Mouse (Mus musculus) embryo, embryonic 9.5 days (tissue): ENCODE results near the gene Rab11fip3.
"Not testable (repeated sequence)": the region's sequence is repeated elsewhere in the genome, so short reads cannot be mapped to it uniquely, and the experiment has no call there.

Source experiments
- DNase-seq: peaks from one replicate; pipeline ENCODE4 v3.0.0-alpha.2; 2017; ENCODE audit errors: extremely low spot score

The Rab11fip3 gene

GRCm38 (mm10) chr17:26068831-26069739, at the start of gene Rab11fip3:
Gene Rab11fip3 (minus strand): TSS chr17:26069555.
- DNase-seq = peak; percentile 92

- DNase-seq = no peak
Measured at GRCm38 (mm10) chr17:26116503-26117258, 47.3 kb upstream of the Rab11fip3 start.

- no peak for DNase-seq
Measured at GRCm38 (mm10) chr17:26115956-26116487, 46.7 kb upstream of the Rab11fip3 start.

- no peak for DNase-seq
Measured at GRCm38 (mm10) chr17:26115205-26115898, 46.0 kb upstream of the Rab11fip3 start.

- not testable (repeated sequence) for DNase-seq
Measured at GRCm38 (mm10) chr17:26114461-26114860, 45.1 kb upstream of the Rab11fip3 start.

- no peak for DNase-seq
Measured at GRCm38 (mm10) chr17:26114061-26114460, 44.7 kb upstream of the Rab11fip3 start.

- DNase-seq = peak; percentile 73
Measured at GRCm38 (mm10) chr17:26113181-26113948, 44.0 kb upstream of the Rab11fip3 start, which contains the start of gene Tmem8. Gene Tmem8 (plus strand): TSS chr17:26113299.

GRCm38 (mm10) chr17:26112751-26113150, 43.4 kb upstream of the Rab11fip3 start:
- no peak for DNase-seq

- DNase-seq = no peak
Measured at GRCm38 (mm10) chr17:26111722-26112121, 42.4 kb upstream of the Rab11fip3 start.

- DNase-seq = no peak
Measured at GRCm38 (mm10) chr17:26111024-26111423, 41.7 kb upstream of the Rab11fip3 start.

- DNase-seq = no peak
Measured at GRCm38 (mm10) chr17:26110156-26110555, 40.8 kb upstream of the Rab11fip3 start.

- DNase-seq = no peak
Measured at GRCm38 (mm10) chr17:26105619-26106018, 36.3 kb upstream of the Rab11fip3 start.

GRCm38 (mm10) chr17:26101478-26101877, 32.1 kb upstream of the Rab11fip3 start:
- no peak for DNase-seq

GRCm38 (mm10) chr17:26100166-26100565, 30.8 kb upstream of the Rab11fip3 start:
- DNase-seq = no peak

- DNase-seq = not testable (repeated sequence)
Measured at GRCm38 (mm10) chr17:26099316-26099715, 30.0 kb upstream of the Rab11fip3 start.

- DNase-seq = no peak
Measured at GRCm38 (mm10) chr17:26098461-26098860, 29.1 kb upstream of the Rab11fip3 start.

- peak; percentile 83 for DNase-seq
Measured at GRCm38 (mm10) chr17:26095121-26095740, 25.9 kb upstream of the Rab11fip3 start, which contains the start of gene Nme4. Gene Nme4 (minus strand): TSS chr17:26095602.

GRCm38 (mm10) chr17:26094531-26095110, 25.3 kb upstream of the Rab11fip3 start:
- no peak for DNase-seq

GRCm38 (mm10) chr17:26089905-26090632, 20.7 kb upstream of the Rab11fip3 start, which contains the start of gene Decr2:
Gene Decr2 (minus strand): TSS chr17:26090337.
- DNase-seq = peak; percentile 90
